Mouse (Mus musculus): ENCODE measurements around the gene Hmx1. TPM values are rescaled to one million over a fixed set of nuclear protein-coding genes. Genes with fewer than 3 reads are reported as not detected.

The Hmx1 gene
- polyA plus RNA-seq, 1 experiment: 0.19 TPM

DNA sequence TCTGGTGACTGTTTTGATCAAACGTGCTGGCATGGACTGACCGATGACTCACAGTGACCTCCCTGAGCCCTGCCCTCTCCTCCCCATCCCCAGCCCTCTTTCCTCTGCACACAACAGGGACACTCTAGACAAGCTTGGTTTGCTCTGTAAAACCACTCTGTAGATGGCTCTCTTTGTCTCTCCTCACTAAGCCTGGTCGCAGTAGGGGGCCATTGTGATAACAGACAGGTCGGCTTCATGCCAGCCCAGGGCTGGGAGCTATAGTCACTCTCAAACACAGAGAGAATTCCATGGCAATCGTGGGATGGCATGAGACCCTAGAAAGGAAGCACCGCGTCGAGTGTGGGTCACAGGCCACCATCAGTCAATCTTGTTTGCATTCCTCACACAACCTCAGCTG is 51.6 kb downstream of the Hmx1 start:
- H3K4me3 ChIP-seq (ENCODE audit: insufficient read depth, low read depth, low read length): no peak overlapping the region
- TF ChIP-seq CTCF (conservative IDR thresholded peaks at IDR 0.05; ENCODE audit: insufficient read depth, insufficient read length, low read depth, low read length): no peak
- no peak for TF ChIP-seq POLR2A (IDR thresholded peaks at IDR 0.05; ENCODE audit: low read depth, low read length)
- no peak for DNase-seq
- H3K27me3 ChIP-seq (replicated peaks; ENCODE audit: control insufficient read depth, insufficient read depth, low read length): no peaks in the 10 kb centered on the region
- no peaks in the 10 kb centered on the region for H3K4me1 ChIP-seq (ENCODE audit: control insufficient read depth, insufficient read depth, low read length)
- no peak overlapping the region for H3K27ac ChIP-seq (ENCODE audit: insufficient read depth, low read depth, low read length)
- WGBS: 46% methylated on average over 8 of the region's 8 CpGs
- no peaks in the 10 kb centered on the region for H3K36me3 ChIP-seq (ENCODE audit: control insufficient read depth, insufficient read depth, low read length)

DNA sequence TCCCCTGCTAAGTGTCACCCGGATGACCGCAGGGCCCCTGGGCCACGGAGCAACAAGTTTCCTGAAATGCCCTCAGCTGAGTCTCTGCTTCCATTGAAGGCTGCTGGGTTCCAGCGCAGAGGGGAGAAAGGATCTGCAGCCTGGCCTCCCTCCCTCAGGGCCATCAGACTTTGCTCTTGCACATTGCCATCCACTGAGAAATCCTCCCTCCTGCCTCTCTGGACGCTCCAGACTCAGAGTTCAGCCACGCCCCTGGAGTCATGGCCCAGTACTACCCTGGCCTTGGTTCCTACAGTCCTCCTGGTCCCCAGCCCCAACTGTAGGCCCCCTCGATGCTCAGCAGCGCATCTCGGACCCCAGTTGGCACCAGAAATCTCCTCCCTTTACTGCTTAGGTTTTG is 52.5 kb downstream of the Hmx1 start:
- no peak for TF ChIP-seq POLR2A (IDR thresholded peaks at IDR 0.05; ENCODE audit: low read depth, low read length)
- TF ChIP-seq CTCF (conservative IDR thresholded peaks at IDR 0.05; ENCODE audit: insufficient read depth, insufficient read length, low read depth, low read length): no peak
- H3K4me1 ChIP-seq (ENCODE audit: control insufficient read depth, insufficient read depth, low read length): no peaks in the 10 kb centered on the region
- 57% methylated on average over 9 of the region's 9 CpGs for WGBS
- no peaks in the 10 kb centered on the region for H3K36me3 ChIP-seq (ENCODE audit: control insufficient read depth, insufficient read depth, low read length)
- H3K27ac ChIP-seq (ENCODE audit: insufficient read depth, low read depth, low read length): no peak overlapping the region
- no peak overlapping the region for H3K4me3 ChIP-seq (ENCODE audit: insufficient read depth, low read depth, low read length)
- DNase-seq: peak; percentile 70
- no peaks in the 10 kb centered on the region for H3K27me3 ChIP-seq (replicated peaks; ENCODE audit: control insufficient read depth, insufficient read depth, low read length)

DNA sequence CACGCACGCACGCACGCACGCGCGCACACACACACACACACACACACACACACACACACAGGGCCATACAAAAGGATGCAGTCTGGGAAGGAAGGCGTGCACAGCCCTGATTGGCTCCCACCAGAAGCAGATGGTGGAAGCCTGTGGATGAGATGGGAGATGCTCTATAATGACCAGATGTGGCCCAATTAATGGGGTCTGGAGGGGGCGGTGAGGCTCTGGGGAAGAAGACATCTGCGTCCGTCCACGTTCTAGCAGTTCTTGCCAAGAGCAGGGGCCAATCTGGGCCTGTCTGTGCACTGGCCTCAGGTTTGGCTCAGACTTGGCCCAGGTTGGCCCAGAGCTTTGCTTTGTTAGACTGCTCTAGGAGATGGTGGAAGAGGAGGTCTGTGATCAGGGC is 55.8 kb downstream of the Hmx1 start:
- Histone ChIP-seq H3K4me3 (ENCODE audit: insufficient read depth, low read depth, low read length) (no peak overlapping the region), H3K4me1 (ENCODE audit: control insufficient read depth, insufficient read depth, low read length) (no peaks in the 10 kb centered on the region), H3K27me3 (replicated peaks; ENCODE audit: control insufficient read depth, insufficient read depth, low read length) (no peaks in the 10 kb centered on the region), H3K36me3 (ENCODE audit: control insufficient read depth, insufficient read depth, low read length) (no peaks in the 10 kb centered on the region), H3K27ac (ENCODE audit: insufficient read depth, low read depth, low read length) (no peak overlapping the region)
- no peak for DNase-seq
- TF ChIP-seq CTCF (conservative IDR thresholded peaks at IDR 0.05; ENCODE audit: insufficient read depth, insufficient read length, low read depth, low read length) (no peak), POLR2A (IDR thresholded peaks at IDR 0.05; ENCODE audit: low read depth, low read length) (no peak)
- WGBS: 92% methylated on average over 12 of the region's 12 CpGs

DNA sequence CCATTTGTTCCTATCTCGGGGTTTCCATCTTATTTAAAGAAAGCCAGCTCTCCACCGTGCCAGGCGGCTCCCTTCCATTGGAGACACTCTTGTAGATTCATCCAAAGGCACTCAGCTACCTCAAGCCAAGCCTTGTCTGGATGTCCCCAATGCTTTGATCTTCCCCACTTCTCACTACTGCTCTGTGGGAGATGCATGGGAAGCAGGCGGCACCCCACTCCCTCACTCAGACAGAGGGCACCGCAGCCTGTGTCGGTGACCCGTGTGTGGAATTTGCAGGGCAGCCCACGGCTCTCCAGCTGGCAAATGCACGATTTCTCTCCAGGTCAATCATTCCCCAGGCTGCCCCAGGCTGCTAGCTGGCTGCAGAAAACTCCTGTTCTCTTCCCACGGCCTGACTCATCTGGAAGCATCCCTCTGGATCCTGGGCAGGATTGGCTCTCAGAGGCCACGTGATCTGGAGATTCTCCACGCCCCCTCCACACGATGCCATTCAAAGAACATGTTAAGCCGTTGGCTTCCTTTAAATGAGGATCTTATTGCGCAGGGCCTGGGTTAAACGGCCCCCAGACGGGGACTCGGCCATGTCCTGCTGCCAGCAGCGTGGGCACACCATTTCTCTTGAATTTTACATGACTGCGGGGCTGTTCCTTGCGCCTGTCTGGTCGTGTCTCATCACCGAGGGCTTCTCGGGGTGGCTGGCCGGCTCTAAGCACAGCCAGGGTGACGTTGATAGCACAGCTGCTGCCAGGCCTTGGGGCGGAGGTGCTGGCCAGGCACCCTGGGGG is 58.9 kb downstream of the Hmx1 start:
- DNase-seq: peak; percentile 13
- no peak for TF ChIP-seq CTCF (conservative IDR thresholded peaks at IDR 0.05; ENCODE audit: insufficient read depth, insufficient read length, low read depth, low read length)
- TF ChIP-seq POLR2A (IDR thresholded peaks at IDR 0.05; ENCODE audit: low read depth, low read length): no peak
- Histone ChIP-seq H3K4me1 (ENCODE audit: control insufficient read depth, insufficient read depth, low read length) (no peaks in the 10 kb centered on the region), H3K4me3 (ENCODE audit: insufficient read depth, low read depth, low read length) (no peak overlapping the region), H3K27ac (ENCODE audit: insufficient read depth, low read depth, low read length) (no peak overlapping the region), H3K36me3 (ENCODE audit: control insufficient read depth, insufficient read depth, low read length) (no peaks in the 10 kb centered on the region), H3K27me3 (replicated peaks; ENCODE audit: control insufficient read depth, insufficient read depth, low read length) (no peaks in the 10 kb centered on the region)
- WGBS: 24% methylated on average over 27 of the region's 27 CpGs

Other genes starting within 250 kb of the Hmx1 start
- 1.8 and 2.1 TPM in 2 replicates for gene Adra2c, start 110.8 kb upstream of the Hmx1 start, polyA plus RNA-seq (2012; rRNA removed)
- gene Cpz, start 136.6 kb downstream of the Hmx1 start, polyA plus RNA-seq (2012; rRNA removed): 1.4 and 3.0 TPM in 2 replicates
- gene Trmt44, start 186.0 kb downstream of the Hmx1 start, polyA plus RNA-seq (2012; rRNA removed): 4.4 and 4.5 TPM in 2 replicates
- 77.9 and 83.6 TPM in 2 replicates for gene Acox3, start 193.9 kb downstream of the Hmx1 start, polyA plus RNA-seq (2012; rRNA removed)